Mouse (Mus musculus) forebrain, postnatal 0 days (tissue): ENCODE results near the gene AC109138.7. TPM values are rescaled to one million over a fixed set of nuclear protein-coding genes. Genes with fewer than 3 reads are reported as not detected.

Source experiments
- ATAC-seq: fragments of 200-750 bp; cut with Nextera tagmentation; 2 replicates; pipeline ENCODE4 v1.8.0; 2017; ENCODE audit warnings: mild to moderate bottlenecking, moderate library complexity
- DNase-seq: peaks from one replicate; pipeline ENCODE4 v3.0.0-alpha.2; 2015
- H3K27ac ChIP-seq: fragments of 300-500 bp; sonication (generic); 2 replicates; pipeline ENCODE4 v1.5.1; 2014; ENCODE audit warnings: low read depth, mild to moderate bottlenecking, antibody characterized with exemption, low read length, moderate library complexity, mixed read lengths
- H3K27me3 ChIP-seq: fragments of 300-500 bp; sonication (generic); 2 replicates; pipeline ENCODE4 v1.6.1; 2014; ENCODE audit warnings: mild to moderate bottlenecking, low read length, mixed read lengths; ENCODE audit not compliant: insufficient read depth
- H3K36me3 ChIP-seq: fragments of 300-500 bp; sonication (generic); 2 replicates; pipeline ENCODE4 v1.6.1; 2014; ENCODE audit warnings: mild to moderate bottlenecking, moderate library complexity; ENCODE audit not compliant: insufficient read depth
- H3K4me1 ChIP-seq: fragments of 300-500 bp; sonication (generic); 2 replicates; pipeline ENCODE4 v1.6.1; 2014; ENCODE audit warnings: antibody characterized with exemption; ENCODE audit not compliant: insufficient read depth
- H3K4me2 ChIP-seq: fragments of 300-500 bp; sonication (generic); 2 replicates; pipeline ENCODE4 v1.6.1; 2014; ENCODE audit warnings: low read depth, mild to moderate bottlenecking, moderate library complexity
- H3K4me3 ChIP-seq: fragments of 300-500 bp; sonication (generic); 2 replicates; pipeline ENCODE4 v1.5.1; 2014; ENCODE audit warnings: low read depth, low read length, mixed read lengths
- H3K9ac ChIP-seq: fragments of 300-500 bp; sonication (generic); 2 replicates; pipeline ENCODE4 v1.6.1; 2014; ENCODE audit warnings: mild to moderate bottlenecking
- H3K9me3 ChIP-seq: fragments of 300-500 bp; sonication (generic); 2 replicates; pipeline ENCODE4 v1.6.1; 2016; ENCODE audit warnings: low read length
- CTCF ChIP-seq: sonication (generic); IDR thresholded peaks from 2 replicates; pipeline ENCODE4 v1.5.1; 2016; ENCODE audit warnings: antibody characterized with exemption, control low read depth, low read depth
- WGBS: fragments of 180-500 bp; shearing (Covaris S2); extraction: QIAGEN DNeasy Blood & Tissue Kit; methylation state at CpG from one replicate; pipeline ENCODE4 v1.1.7; 2014; 5-methylcytosine and 5-hydroxymethylcytosine counted together
- polyA plus RNA-seq: library from polyadenylated mRNA; unstranded; fragments of >200 nt; fragmentation: Nextera tagmentation; extraction: Ambion mirVana; gene quantifications from 2 replicates; pipeline ENCODE4 v1.2.1, GENCODE M21; 2015
- total RNA-seq: library from RNA; depleted of rRNA; stranded (reverse); fragments of >200 nt; gene quantifications from 2 replicates; pipeline ENCODE4 v1.2.3, GENCODE M21; 2014

AC109138.7 gene
- total and polyA plus RNA-seq, 2 experiments from 2014 or later, result not detected

DNA sequence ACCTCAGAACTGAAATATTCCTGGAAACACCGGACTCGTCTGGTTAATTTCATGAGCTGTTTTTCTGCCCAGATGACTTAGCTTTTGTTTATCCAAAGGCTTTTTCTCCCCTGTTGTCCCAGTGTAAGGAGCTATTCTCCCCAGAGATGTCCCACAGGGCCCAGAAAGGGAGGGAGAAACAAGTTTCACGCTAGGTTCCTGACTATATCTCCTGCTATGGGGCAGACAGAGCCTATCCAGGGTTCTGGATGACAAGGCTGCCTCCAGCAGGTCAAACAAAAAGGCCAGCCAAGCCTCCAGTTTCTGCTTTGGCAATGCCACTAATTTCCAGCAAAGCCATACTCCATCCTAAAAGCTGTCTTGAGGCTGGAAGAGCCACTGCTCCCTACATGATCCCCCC, 3.7 kb downstream of the AC109138.7 start:
- Histone ChIP-seq H3K9me3 (no peaks in the 10 kb centered on the region), H3K36me3 (no peaks in the 10 kb centered on the region), H3K4me3 (no peak overlapping the region), H3K4me1 (no peaks in the 10 kb centered on the region; the same call in 1 of the 2 replicates), H3K4me2 (no peak overlapping the region), H3K27ac (no peak overlapping the region), H3K9ac (no peak overlapping the region), H3K27me3 (peaks cover 25% of the 10 kb centered on the region)
- ATAC-seq (no peak), DNase-seq (no peak)
- 38% methylated on average over 3 of the region's 3 CpGs for WGBS
- no peak for TF ChIP-seq CTCF

DNA sequence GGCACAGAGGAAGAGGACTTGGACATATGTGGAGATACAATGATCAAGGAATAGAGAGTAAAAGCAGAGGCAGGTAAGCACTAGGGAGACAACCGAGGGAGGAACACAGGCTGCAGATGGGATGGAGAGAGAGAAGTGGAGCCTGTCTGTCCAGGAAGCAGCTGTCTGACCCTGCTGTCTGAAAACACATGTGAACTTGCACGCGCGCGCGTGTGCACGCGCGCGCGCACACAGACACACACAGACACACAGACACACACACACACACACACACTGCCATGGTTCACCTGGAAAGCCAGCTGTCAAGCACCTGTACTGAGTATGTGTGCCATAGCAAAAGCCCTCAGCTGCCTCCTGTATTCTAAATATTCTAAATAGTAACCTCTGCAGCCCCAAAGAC, 4.1 kb downstream of the AC109138.7 start:
- DNase-seq (no peak), ATAC-seq (no peak)
- no peaks in the 10 kb centered on the region; the same call in 1 of the 2 replicates for H3K4me1 ChIP-seq
- WGBS, result 92% methylated on average over 11 of the region's 11 CpGs
- H3K4me2 ChIP-seq, result no peak overlapping the region
- H3K9me3 ChIP-seq, result no peaks in the 10 kb centered on the region
- no peak for TF ChIP-seq CTCF
- no peak overlapping the region for H3K27ac ChIP-seq
- no peaks in the 10 kb centered on the region for H3K36me3 ChIP-seq
- H3K9ac ChIP-seq, result no peak overlapping the region
- H3K27me3 ChIP-seq, result peaks cover 25% of the 10 kb centered on the region
- H3K4me3 ChIP-seq, result no peak overlapping the region

DNA sequence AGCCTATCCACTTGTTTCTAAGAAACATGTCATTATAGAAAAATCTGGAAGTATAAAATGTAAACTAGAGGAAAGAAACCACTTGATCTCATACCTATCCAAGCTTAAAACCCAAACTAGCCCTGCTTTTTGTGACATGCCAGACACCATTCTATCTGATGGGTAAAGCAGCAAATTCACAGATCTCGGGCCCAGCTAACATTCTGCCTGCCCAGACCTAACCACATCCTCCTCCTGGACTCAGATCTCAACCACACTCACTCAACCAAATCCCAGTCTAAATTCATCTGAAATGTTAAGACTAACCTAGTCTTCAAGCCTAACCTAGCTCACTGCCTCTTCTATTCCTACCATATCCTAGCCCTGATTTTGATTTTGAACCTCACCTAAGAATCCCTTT, 4.6 kb downstream of the AC109138.7 start:
- no peaks in the 10 kb centered on the region for H3K36me3 ChIP-seq
- 82% methylated on average over 1 of the region's 1 CpGs for WGBS
- no peaks in the 10 kb centered on the region for H3K9me3 ChIP-seq
- no peak overlapping the region for H3K27ac ChIP-seq
- no peaks in the 10 kb centered on the region; the same call in 1 of the 2 replicates for H3K4me1 ChIP-seq
- ATAC-seq (no peak), DNase-seq (no peak)
- H3K4me3 ChIP-seq, result no peak overlapping the region
- TF ChIP-seq CTCF, result no peak
- H3K9ac ChIP-seq, result no peak overlapping the region
- no peak overlapping the region for H3K4me2 ChIP-seq
- H3K27me3 ChIP-seq, result peaks cover 22% of the 10 kb centered on the region

DNA sequence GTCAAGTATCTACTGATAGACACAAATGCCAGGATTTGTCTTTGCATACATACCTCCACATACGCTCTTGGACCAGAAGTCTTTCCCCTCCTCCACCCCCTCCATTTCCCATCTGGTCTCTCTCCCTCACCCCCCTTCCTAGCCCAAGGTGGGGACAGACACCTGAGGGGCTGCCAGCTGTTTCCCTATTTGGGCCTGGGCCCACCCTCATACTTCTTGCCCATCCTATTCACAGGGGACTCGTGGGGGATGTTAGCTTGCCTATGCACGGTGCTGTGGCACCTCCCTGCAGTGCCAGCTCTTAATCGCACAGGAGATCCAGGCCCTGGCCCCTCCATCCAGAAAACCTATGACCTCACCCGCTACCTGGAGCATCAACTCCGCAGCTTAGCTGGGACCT, 5.8 kb downstream of the AC109138.7 start:
- 67% methylated on average over 6 of the region's 6 CpGs for WGBS
- H3K4me2 ChIP-seq, result no peak overlapping the region
- H3K4me1 ChIP-seq, result no peaks in the 10 kb centered on the region; the same call in 1 of the 2 replicates
- H3K36me3 ChIP-seq, result no peaks in the 10 kb centered on the region
- no peak for ATAC-seq
- DNase-seq, result no peak
- H3K9me3 ChIP-seq, result no peaks in the 10 kb centered on the region
- no peak for TF ChIP-seq CTCF
- no peak overlapping the region for H3K9ac ChIP-seq
- H3K27ac ChIP-seq, result no peak overlapping the region
- no peak overlapping the region for H3K4me3 ChIP-seq
- peaks cover 20% of the 10 kb centered on the region for H3K27me3 ChIP-seq

DNA sequence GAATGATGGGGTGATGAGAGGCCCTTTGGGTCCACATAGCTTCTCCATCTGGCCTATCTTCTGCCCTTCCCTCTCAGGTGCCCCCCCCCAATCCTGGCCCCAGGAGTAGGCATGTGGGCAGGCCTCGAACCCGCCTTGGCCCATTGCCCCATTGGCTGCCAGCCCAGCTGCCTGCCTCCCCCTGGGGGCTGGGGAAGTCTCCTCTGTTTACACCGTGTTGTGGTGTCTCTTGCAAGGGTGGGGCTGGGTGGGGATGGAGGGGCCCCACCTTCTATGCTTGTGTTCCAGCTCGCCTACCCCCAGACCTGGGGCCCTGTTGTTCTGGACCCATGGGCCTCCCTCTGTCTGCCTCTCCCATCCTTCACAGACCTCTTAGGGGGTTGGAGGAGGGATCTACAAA, 6.3 kb downstream of the AC109138.7 start:
- Histone ChIP-seq H3K27ac (no peak overlapping the region), H3K36me3 (no peaks in the 10 kb centered on the region), H3K9ac (no peak overlapping the region), H3K9me3 (no peaks in the 10 kb centered on the region), H3K4me2 (no peak overlapping the region), H3K4me3 (no peak overlapping the region), H3K4me1 (no peaks in the 10 kb centered on the region; the same call in 1 of the 2 replicates), H3K27me3 (peaks cover 15% of the 10 kb centered on the region)
- ATAC-seq, result no peak
- TF ChIP-seq CTCF, result no peak
- no peak for DNase-seq
- 26% methylated on average over 4 of the region's 4 CpGs for WGBS

DNA sequence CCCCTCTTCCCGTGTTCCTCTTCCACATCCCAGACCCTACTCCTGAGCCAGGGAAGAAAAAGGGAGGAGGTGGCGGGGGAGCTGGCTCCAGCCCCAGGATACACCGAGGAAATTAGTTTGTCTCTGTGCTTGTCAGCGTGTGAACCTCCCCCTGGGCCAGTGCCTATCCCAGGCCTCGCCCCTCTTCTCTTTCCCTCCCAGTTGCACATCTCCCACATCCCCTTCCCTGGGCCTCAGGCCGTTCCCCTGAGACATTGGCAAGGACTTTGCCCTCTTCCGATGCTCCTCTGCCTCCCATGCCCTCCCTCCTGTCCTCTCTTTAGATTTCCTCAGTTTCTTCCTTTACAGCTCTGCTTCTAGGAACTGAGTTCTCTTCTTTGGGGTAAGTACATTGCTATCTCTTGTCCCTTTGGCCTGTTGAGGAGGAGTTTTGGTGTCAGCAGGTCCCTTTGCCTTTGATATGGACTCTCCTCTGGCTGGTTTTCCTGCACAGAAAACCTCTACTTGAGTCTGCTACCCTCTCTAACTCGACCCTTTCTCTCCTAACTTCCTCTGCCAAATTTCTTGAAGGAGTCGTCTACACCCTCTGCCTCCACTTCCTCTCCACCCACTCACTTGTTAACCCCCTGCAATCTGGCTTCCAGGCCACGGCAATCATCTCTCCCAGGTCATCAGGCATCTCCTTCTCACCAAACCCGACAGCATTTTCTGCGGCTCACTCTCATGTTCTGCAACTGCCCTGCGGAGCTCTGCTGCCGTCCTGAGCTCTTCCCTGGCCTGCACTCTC, 7.0 kb downstream of the AC109138.7 start:
- peaks cover 8% of the 10 kb centered on the region for H3K27me3 ChIP-seq
- no peak for DNase-seq
- no peak overlapping the region for H3K27ac ChIP-seq
- H3K9ac ChIP-seq, result no peak overlapping the region
- no peaks in the 10 kb centered on the region for H3K36me3 ChIP-seq
- no peaks in the 10 kb centered on the region; the same call in 1 of the 2 replicates for H3K4me1 ChIP-seq
- H3K4me2 ChIP-seq, result no peak overlapping the region
- no peaks in the 10 kb centered on the region for H3K9me3 ChIP-seq
- TF ChIP-seq CTCF, result no peak
- H3K4me3 ChIP-seq, result no peak overlapping the region
- ATAC-seq, result no peak
- WGBS, result 41% methylated on average over 13 of the region's 14 CpGs

DNA sequence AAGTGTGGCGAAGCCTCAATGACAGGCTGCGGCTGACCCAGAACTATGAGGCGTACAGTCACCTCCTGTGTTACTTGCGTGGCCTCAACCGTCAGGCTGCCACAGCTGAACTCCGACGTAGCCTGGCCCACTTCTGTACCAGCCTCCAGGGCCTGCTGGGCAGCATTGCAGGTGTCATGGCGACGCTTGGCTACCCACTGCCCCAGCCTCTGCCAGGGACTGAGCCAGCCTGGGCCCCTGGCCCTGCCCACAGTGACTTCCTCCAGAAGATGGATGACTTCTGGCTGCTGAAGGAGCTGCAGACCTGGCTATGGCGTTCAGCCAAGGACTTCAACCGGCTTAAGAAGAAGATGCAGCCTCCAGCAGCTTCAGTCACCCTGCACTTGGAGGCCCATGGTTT, 8.0 kb downstream of the AC109138.7 start:
- Histone ChIP-seq H3K4me3 (no peak overlapping the region), H3K27me3 (no peaks in the 10 kb centered on the region), H3K4me2 (no peak overlapping the region), H3K4me1 (no peaks in the 10 kb centered on the region; the same call in 1 of the 2 replicates), H3K36me3 (no peaks in the 10 kb centered on the region), H3K9ac (no peak overlapping the region), H3K27ac (no peak overlapping the region), H3K9me3 (no peaks in the 10 kb centered on the region)
- ATAC-seq (no peak), DNase-seq (no peak)
- no peak for TF ChIP-seq CTCF
- WGBS, result 83% methylated on average over 11 of the region's 11 CpGs
